Mouse (Mus musculus): ENCODE results near the gene Cand1. TPM values are rescaled to one million over a fixed set of nuclear protein-coding genes. Genes with fewer than 3 reads are reported as not detected.
A peak's percentile ranks its signal among the peaks of the same experiment; 100 is the strongest.

Gene Cand1
- polyA plus RNA-seq, 1 experiment from 2014 or later, result 80.0 TPM

DNA sequence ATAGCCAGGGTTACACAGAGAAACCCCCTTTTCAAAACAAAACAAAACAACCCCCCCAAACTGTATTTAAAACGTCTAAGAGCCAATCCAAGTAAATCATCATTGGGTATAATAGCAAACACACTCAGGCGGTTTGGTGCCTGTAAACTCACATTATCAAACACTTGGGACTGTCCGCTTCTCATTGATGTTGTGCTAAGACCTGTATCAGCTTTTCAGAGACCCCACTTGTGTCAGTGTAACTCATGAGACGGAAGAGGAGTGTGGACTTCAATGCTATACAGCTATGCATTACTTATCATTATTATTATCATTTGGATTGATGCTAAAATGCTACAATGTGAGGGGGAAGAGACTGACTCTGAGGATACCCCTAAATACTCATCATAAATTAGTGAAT lies 18.0 kb upstream of the Cand1 start:
- no peaks in the 10 kb centered on the region for H3K36me3 ChIP-seq (replicated peaks; ENCODE audit: control insufficient read depth, insufficient read depth)
- H3K9me3 ChIP-seq (ENCODE audit: control insufficient read depth, low read length), result no peaks in the 10 kb centered on the region
- no peaks in the 10 kb centered on the region for H3K27me3 ChIP-seq (ENCODE audit: control insufficient read depth, insufficient read depth, low read length)
- no peak overlapping the region for H3K27ac ChIP-seq
- no peaks in the 10 kb centered on the region for H3K4me1 ChIP-seq (replicated peaks; ENCODE audit: control insufficient read depth, insufficient read depth, low read length)
- H3K9ac ChIP-seq, result no peak overlapping the region
- H3K4me3 ChIP-seq (replicated peaks; ENCODE audit: low read length), result no peak overlapping the region
- ATAC-seq (ENCODE audit: low FRiP score), result no peak
- WGBS, result 73% methylated on average over 4 of the region's 4 CpGs
- no peak overlapping the region for H3K4me2 ChIP-seq (replicated peaks)
- no peak for DNase-seq (ENCODE audit: low spot score)

DNA sequence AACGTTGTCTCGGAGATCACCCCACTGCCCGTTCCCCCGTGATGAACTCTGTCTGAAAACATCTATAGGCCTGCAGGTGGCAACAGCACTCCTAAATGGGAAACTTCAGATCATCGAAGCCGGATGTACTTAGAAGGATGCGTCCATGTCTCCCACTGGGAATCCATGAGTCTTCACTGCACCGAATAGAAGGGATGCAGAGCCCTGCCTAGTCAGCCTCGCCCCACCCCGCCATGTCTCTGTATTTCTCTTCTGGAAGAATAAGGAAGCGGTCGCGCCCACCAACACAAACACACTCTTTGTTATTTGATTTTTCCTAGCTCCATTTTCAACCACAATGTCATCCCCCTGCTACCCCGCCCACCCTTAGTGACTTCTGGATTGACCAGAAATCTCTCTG lies 4.3 kb upstream of the Cand1 start:
- no peak for DNase-seq (ENCODE audit: low spot score)
- H3K4me3 ChIP-seq (replicated peaks; ENCODE audit: low read length), result no peak overlapping the region
- no peaks in the 10 kb centered on the region for H3K36me3 ChIP-seq (replicated peaks; ENCODE audit: control insufficient read depth, insufficient read depth)
- WGBS, result 85% methylated on average over 14 of the region's 14 CpGs
- H3K27me3 ChIP-seq (ENCODE audit: control insufficient read depth, insufficient read depth, low read length), result no peaks in the 10 kb centered on the region
- no peak for ATAC-seq (ENCODE audit: low FRiP score)
- H3K9ac ChIP-seq, result no peak overlapping the region
- H3K4me1 ChIP-seq (replicated peaks; ENCODE audit: control insufficient read depth, insufficient read depth, low read length), result 0 out of 2 replicates have a peak, but pooled peaks cover 4% of the 10 kb centered on the region
- no peaks in the 10 kb centered on the region for H3K9me3 ChIP-seq (ENCODE audit: control insufficient read depth, low read length)
- no peak overlapping the region for H3K4me2 ChIP-seq (replicated peaks)
- no peak overlapping the region for H3K27ac ChIP-seq

DNA sequence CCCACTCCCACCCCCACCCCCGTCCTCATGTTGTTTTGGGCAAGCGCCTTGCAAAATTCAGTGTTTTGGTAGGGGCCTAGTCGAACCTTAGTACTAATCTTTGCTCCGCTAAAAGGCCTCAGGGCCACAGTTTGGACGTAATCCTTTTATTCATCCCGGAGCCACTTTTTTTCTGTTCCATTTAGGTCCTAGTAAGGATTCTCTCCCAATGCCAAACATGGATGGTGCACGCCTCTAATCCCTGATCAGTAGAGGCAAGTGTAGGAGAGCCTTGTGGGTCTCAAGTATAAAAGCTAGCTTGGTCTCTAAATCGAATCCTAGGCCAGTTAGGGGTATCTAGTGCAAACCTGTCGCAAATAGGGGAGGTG lies 851 bp upstream of the Cand1 start:
- DNase-seq (ENCODE audit: low spot score), result no peak
- WGBS, result 4% methylated on average over 9 of the region's 9 CpGs

DNA sequence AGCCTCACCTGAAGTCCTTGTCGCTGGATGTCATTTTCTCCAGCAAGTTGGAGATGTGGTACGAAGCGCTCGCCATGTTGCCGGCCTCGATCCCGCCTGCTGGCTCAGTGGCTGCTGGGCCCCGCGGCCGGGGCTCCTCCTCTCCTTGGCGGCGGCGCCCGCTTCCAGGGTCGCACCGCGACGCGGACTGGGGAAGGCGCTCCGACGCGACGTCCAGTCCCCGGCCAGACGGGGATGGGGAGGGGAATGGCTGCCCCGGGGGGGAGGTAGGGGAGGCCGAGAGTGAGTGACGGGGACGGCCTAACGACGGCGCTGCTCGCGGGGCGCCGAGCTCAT lies 254 bp downstream of the Cand1 start:
- under 1% methylated on average over 36 of the region's 37 CpGs for WGBS
- DNase-seq (ENCODE audit: low spot score) (no peak), ATAC-seq (ENCODE audit: low FRiP score) (no peak; the same call in 1 of the 2 replicates)
- Histone ChIP-seq H3K4me3 (replicated peaks; ENCODE audit: low read length) (peak overlapping the region; percentile 99), H3K27me3 (ENCODE audit: control insufficient read depth, insufficient read depth, low read length) (no peaks in the 10 kb centered on the region), H3K9me3 (ENCODE audit: control insufficient read depth, low read length) (no peaks in the 10 kb centered on the region), H3K4me1 (replicated peaks; ENCODE audit: control insufficient read depth, insufficient read depth, low read length) (peaks cover 22% of the 10 kb centered on the region), H3K36me3 (replicated peaks; ENCODE audit: control insufficient read depth, insufficient read depth) (peaks cover 10% of the 10 kb centered on the region), H3K4me2 (replicated peaks) (peak overlapping the region; percentile 92), H3K9ac (peak overlapping the region; percentile 98), H3K27ac (peak overlapping the region; percentile 97)

More for the DNA sequence above, 851 bp upstream of the Cand1 start:
- Histone ChIP-seq H3K9me3 (ENCODE audit: control insufficient read depth, low read length) (no peaks in the 10 kb centered on the region), H3K4me1 (replicated peaks; ENCODE audit: control insufficient read depth, insufficient read depth, low read length) (peaks cover 22% of the 10 kb centered on the region), H3K4me2 (replicated peaks) (peak overlapping the region; percentile 70), H3K9ac (peak overlapping the region; percentile 79), H3K36me3 (replicated peaks; ENCODE audit: control insufficient read depth, insufficient read depth) (peaks cover 4% of the 10 kb centered on the region), H3K27me3 (ENCODE audit: control insufficient read depth, insufficient read depth, low read length) (no peaks in the 10 kb centered on the region), H3K4me3 (replicated peaks; ENCODE audit: low read length) (peak overlapping the region; percentile 99), H3K27ac (peak overlapping the region; percentile 97)
- no peak for ATAC-seq (ENCODE audit: low FRiP score)

DNA sequence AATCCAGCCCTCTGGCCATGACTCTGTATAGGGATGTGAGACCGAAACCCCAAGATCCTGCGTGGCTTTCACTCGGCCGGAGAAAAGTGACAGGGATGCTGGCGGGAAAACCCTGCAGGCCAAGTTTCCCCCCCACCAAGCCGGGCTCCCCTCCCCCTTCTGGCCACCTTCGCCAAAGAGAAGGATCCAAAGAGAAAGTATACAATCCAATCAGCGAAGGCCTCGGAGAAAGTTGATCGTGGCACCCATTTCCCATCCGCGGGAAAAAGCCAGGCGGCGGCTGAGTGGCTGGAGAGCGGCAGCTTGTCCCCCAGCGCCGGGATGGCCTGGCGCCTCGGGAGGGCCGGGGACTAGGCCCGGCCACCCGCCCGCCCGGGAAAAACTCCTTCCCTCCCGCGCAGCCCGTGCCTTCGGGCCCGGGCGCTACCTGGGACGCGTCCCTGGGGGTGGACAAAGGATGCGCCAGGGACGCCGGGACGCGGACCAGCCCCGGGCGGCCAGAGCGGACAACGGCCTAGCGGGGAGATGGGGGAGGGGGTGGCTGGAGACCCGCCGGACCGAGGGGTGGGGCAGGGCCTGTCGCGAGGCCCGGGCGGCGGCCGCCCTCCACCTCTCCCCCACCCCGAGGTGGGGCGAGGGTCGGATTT lies 747 bp downstream of the Cand1 start:
- Histone ChIP-seq H3K9me3 (ENCODE audit: control insufficient read depth, low read length) (no peaks in the 10 kb centered on the region), H3K27me3 (ENCODE audit: control insufficient read depth, insufficient read depth, low read length) (no peaks in the 10 kb centered on the region), H3K27ac (peak overlapping the region; percentile 97), H3K36me3 (replicated peaks; ENCODE audit: control insufficient read depth, insufficient read depth) (peaks cover 10% of the 10 kb centered on the region), H3K9ac (peak overlapping the region; percentile 98), H3K4me2 (replicated peaks) (peak overlapping the region; percentile 92), H3K4me3 (replicated peaks; ENCODE audit: low read length) (peak overlapping the region; percentile 99), H3K4me1 (replicated peaks; ENCODE audit: control insufficient read depth, insufficient read depth, low read length) (peaks cover 22% of the 10 kb centered on the region)
- ATAC-seq (ENCODE audit: low FRiP score), result peak; percentile 18
- DNase-seq (ENCODE audit: low spot score), result peak; percentile 49
- under 1% methylated on average over 48 of the region's 54 CpGs for WGBS

DNA sequence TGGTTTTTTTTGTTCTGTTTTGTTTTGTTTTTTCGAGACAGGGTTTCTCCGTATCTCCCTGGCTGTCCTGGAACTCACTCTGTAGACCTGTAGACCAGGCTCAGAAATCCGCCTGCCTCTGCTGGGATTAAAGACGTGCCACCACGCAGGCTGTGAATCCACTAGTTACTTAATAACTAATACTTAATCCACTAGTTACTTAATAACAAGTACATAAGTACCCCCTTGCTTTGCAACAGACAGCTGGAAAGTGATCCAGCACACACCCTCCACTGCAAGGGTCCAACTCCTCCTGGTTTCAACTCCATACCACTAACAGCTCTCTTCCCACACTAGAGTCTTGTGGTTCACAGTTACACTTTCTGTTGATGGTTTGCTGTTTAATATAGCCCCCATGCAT lies 8.3 kb downstream of the Cand1 start:
- Histone ChIP-seq H3K9ac (no peak overlapping the region), H3K36me3 (replicated peaks; ENCODE audit: control insufficient read depth, insufficient read depth) (peaks cover 11% of the 10 kb centered on the region), H3K27ac (no peak overlapping the region), H3K4me3 (replicated peaks; ENCODE audit: low read length) (no peak overlapping the region), H3K9me3 (ENCODE audit: control insufficient read depth, low read length) (no peaks in the 10 kb centered on the region), H3K4me2 (replicated peaks) (no peak overlapping the region), H3K27me3 (ENCODE audit: control insufficient read depth, insufficient read depth, low read length) (no peaks in the 10 kb centered on the region), H3K4me1 (replicated peaks; ENCODE audit: control insufficient read depth, insufficient read depth, low read length) (no peaks in the 10 kb centered on the region; the same call in 1 of the 2 replicates)
- DNase-seq (ENCODE audit: low spot score), result no peak
- 83% methylated on average over 5 of the region's 5 CpGs for whole genome bisulfite sequencing
- ATAC-seq (ENCODE audit: low FRiP score), result no peak

DNA sequence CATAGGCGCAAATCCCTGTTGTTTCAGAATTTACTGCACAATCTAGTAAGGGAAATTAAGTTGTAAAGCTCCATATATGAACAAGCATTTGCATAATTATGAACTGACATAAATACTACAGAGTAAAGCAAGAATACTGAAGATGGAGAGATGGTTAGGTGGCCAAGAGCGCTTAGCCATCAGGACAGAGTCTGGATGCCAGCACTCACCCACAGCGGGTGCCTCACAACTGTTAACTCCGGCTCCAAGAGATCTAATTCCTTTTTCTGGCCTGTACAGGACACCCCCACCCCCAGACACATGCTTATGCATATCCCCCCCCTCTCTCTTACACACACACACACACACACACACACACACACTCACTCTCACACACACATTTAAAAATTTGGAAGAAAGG lies 9.2 kb downstream of the Cand1 start:
- ATAC-seq (ENCODE audit: low FRiP score), result no peak
- Histone ChIP-seq H3K36me3 (replicated peaks; ENCODE audit: control insufficient read depth, insufficient read depth) (peaks cover 16% of the 10 kb centered on the region), H3K4me2 (replicated peaks) (no peak overlapping the region), H3K4me3 (replicated peaks; ENCODE audit: low read length) (no peak overlapping the region), H3K27ac (no peak overlapping the region), H3K9ac (no peak overlapping the region), H3K27me3 (ENCODE audit: control insufficient read depth, insufficient read depth, low read length) (no peaks in the 10 kb centered on the region), H3K9me3 (ENCODE audit: control insufficient read depth, low read length) (no peaks in the 10 kb centered on the region), H3K4me1 (replicated peaks; ENCODE audit: control insufficient read depth, insufficient read depth, low read length) (no peaks in the 10 kb centered on the region; the same call in 1 of the 2 replicates)
- no peak for DNase-seq (ENCODE audit: low spot score)
- WGBS, result 89% methylated on average over 4 of the region's 4 CpGs

DNA sequence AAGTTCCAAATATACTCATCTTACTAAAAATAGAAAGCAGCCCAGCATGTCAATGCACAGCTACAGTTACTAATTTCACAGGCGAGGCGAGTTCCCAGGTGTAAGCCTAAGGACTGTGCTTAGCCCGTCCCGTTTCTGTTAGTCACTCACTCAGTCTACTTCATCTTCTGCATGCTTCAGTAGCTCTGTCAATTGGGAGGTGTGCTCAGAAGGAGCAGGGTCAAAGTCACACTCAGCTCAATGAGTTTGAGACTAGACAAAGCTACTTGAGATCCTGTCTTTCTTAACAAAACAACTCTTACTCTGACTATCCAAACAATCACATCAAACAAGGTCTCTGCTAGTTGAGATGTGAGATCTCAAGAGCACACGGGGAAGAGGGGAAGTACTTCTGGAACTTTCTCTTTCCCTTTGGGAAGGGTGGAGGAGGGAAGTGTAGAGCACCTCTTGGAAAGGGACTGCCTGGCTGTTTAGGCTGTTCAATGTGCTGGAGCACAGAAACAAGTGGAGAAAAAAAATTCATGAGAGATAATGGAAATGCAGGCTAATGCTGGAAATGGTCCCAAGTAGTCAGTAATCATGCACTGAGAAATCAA lies 9.7 kb downstream of the Cand1 start:
- Histone ChIP-seq H3K4me3 (replicated peaks; ENCODE audit: low read length) (no peak overlapping the region), H3K9me3 (ENCODE audit: control insufficient read depth, low read length) (no peaks in the 10 kb centered on the region), H3K4me2 (replicated peaks) (no peak overlapping the region), H3K36me3 (replicated peaks; ENCODE audit: control insufficient read depth, insufficient read depth) (peaks cover 16% of the 10 kb centered on the region), H3K4me1 (replicated peaks; ENCODE audit: control insufficient read depth, insufficient read depth, low read length) (no peaks in the 10 kb centered on the region; the same call in 1 of the 2 replicates), H3K9ac (no peak overlapping the region), H3K27me3 (ENCODE audit: control insufficient read depth, insufficient read depth, low read length) (no peaks in the 10 kb centered on the region), H3K27ac (no peak overlapping the region)
- DNase-seq (ENCODE audit: low spot score), result no peak
- 77% methylated on average over 5 of the region's 5 CpGs for WGBS
- no peak for ATAC-seq (ENCODE audit: low FRiP score)

DNA sequence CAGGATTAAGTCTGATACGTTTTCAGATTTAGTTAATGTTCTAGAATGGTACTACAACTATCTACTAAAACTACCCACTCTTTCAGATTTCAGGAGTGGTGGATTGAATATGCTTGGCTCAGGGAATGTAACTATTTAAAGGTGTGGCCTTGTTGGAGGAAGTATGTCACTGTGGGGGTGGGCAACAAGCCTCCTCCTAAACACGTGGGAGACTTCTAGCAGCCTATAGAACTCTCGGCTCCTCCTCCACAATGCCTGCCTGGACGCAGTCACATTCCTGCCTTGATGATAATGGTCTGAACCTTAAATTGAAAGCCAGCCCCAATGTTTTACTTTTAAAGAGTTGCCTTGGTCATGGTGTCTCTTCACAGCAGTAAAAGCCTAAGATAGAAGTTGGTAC lies 16.2 kb downstream of the Cand1 start:
- H3K36me3 ChIP-seq (replicated peaks; ENCODE audit: control insufficient read depth, insufficient read depth), result peaks cover 29% of the 10 kb centered on the region
- peaks cover 10% of the 10 kb centered on the region for H3K4me1 ChIP-seq (replicated peaks; ENCODE audit: control insufficient read depth, insufficient read depth, low read length)
- DNase-seq (ENCODE audit: low spot score), result no peak
- no peaks in the 10 kb centered on the region for H3K9me3 ChIP-seq (ENCODE audit: control insufficient read depth, low read length)
- no peak overlapping the region for H3K27ac ChIP-seq
- WGBS, result 81% methylated on average over 4 of the region's 4 CpGs
- H3K4me3 ChIP-seq (replicated peaks; ENCODE audit: low read length), result no peak overlapping the region
- no peak overlapping the region for H3K4me2 ChIP-seq (replicated peaks)
- no peak overlapping the region for H3K9ac ChIP-seq
- ATAC-seq (ENCODE audit: low FRiP score), result no peak
- H3K27me3 ChIP-seq (ENCODE audit: control insufficient read depth, insufficient read depth, low read length), result no peaks in the 10 kb centered on the region
